Comparison of ENCODE assay signal across 8 mouse cellular contexts in the genomic region with DNA sequence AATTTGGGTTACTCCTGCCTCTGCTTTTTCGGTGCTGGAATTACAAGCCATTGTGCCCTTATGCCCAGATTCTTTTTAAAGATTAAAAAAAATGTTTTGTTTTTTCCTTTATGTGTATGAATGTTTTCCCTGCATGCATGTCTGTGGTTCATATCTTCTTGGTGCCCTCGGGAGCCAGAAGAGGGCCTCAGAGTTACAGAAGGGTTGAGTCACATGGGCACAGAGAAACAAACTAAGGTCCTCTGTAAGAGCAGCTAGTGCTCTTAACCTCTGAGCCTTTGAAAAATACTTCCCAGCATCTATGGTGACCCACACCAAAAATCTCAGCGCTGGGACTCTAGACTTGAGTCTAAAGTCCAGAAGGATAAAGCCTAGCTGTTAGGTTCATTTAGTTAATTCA. TPM values are rescaled to one million over a fixed set of nuclear protein-coding genes. Genes with fewer than 3 reads are reported as not detected.
DNase-seq lines count a peak whose midpoint lies in the region; ATAC-seq and TF ChIP-seq lines count a peak whose summit lies in the region.

No protein-coding gene starts in this region.

- H3K4me2 ChIP-seq in heart, embryonic 14.5 days (ENCODE audit: low read length), result peak overlapping the region; percentile 84
- H3K4me2 ChIP-seq in stomach, embryonic 14.5 days (replicated peaks; ENCODE audit: low read depth, low read length), result peak overlapping the region; percentile 54

- H3K27ac ChIP-seq in ES-E14 (ENCODE audit: insufficient read depth, low read depth, low read length, poor library complexity, severe bottlenecking) (no peak overlapping the region; the same call in 1 of the 2 replicates), macrophage (peak overlapping the region; percentile 84)
- H3K27ac ChIP-seq in cortical plate, adult 2 months (ENCODE audit: insufficient read depth, low read length), result no peak overlapping the region
- peak overlapping the region; percentile 86 to 94 for H3K27ac ChIP-seq in heart, embryonic 14.5 days (replicated peaks in 1 of 2; ENCODE audit: control insufficient read depth in 1 of 2, insufficient read depth in 1 of 2, low read depth in 2 of 2, low read length in 2 of 2)
- peak overlapping the region; percentile 85 for H3K27ac ChIP-seq in stomach, embryonic 14.5 days (ENCODE audit: low read length)

- H3K36me3 ChIP-seq in ES-E14 (ENCODE audit: control insufficient read depth, insufficient read depth, low read length, poor library complexity, severe bottlenecking) (peaks cover 2% of the 10 kb centered on the region; the same call in 1 of the 2 replicates), macrophage (ENCODE audit: inconsistent target) (peaks cover 9% of the 10 kb centered on the region; the same call in 1 of the 2 replicates)
- peaks cover 24% of the 10 kb centered on the region for H3K36me3 ChIP-seq in heart, embryonic 14.5 days (ENCODE audit: control insufficient read depth, insufficient read depth, low read length)
- peaks cover 17% of the 10 kb centered on the region for H3K36me3 ChIP-seq in stomach, embryonic 14.5 days (ENCODE audit: control insufficient read depth, insufficient read depth, low read length)

- peaks cover 29% of the 10 kb centered on the region for H3K79me2 ChIP-seq in macrophage (ENCODE audit: inconsistent target)

- H3K9me3 ChIP-seq in ES-E14 (ENCODE audit: control insufficient read depth, insufficient read depth, low read depth, low read length), result no peaks in the 10 kb centered on the region
- peaks cover 2% of the 10 kb centered on the region for H3K9me3 ChIP-seq in heart, embryonic 14.5 days (ENCODE audit: control insufficient read depth, low read length)
- H3K9me3 ChIP-seq in stomach, embryonic 14.5 days (ENCODE audit: control insufficient read depth, low read depth, low read length), result peaks cover 7% of the 10 kb centered on the region; the same call in 1 of the 2 replicates

- TF ChIP-seq POLR2A in cortical plate, adult 2 months (IDR thresholded peaks at IDR 0.05; ENCODE audit: extremely low read depth, insufficient read depth, low read length), result no peak

- no peaks in the 10 kb centered on the region for H3K27me3 ChIP-seq in heart, embryonic 14.5 days (ENCODE audit: control insufficient read depth, insufficient read depth, low read length)
- no peaks in the 10 kb centered on the region for H3K27me3 ChIP-seq in stomach, embryonic 14.5 days (ENCODE audit: control insufficient read depth, insufficient read depth, low read length)

- H3K4me1 ChIP-seq in ES-E14 (ENCODE audit: control insufficient read depth in 2 of 2, insufficient read depth in 2 of 2, low read length in 2 of 2, poor library complexity in 1 of 2), result 0 out of 4 replicates have a peak, but pooled peaks cover 0 to 2% of the 10 kb centered on the region in 2 experiments
- no peaks in the 10 kb centered on the region for H3K4me1 ChIP-seq in cortical plate, adult 2 months (ENCODE audit: control insufficient read depth, insufficient read depth, low read length)
- peaks cover 0 to 3% of the 10 kb centered on the region in 2 experiments; a peak in 1 of 4 replicates for H3K4me1 ChIP-seq in heart, embryonic 14.5 days (ENCODE audit: control insufficient read depth in 2 of 2, insufficient read depth in 2 of 2, low read length in 2 of 2)
- 0 out of 2 replicates have a peak, but pooled peaks cover 4% of the 10 kb centered on the region for H3K4me1 ChIP-seq in stomach, embryonic 14.5 days (ENCODE audit: control insufficient read depth, insufficient read depth, low read length)

- DNase-seq in cerebellum, adult 11 months, result peak; percentile 27
- DNase-seq in cerebellum, adult 9-11 months, result no peak
- DNase-seq in ES-E14 (ENCODE audit: low read depth, low spot score), result no peak
- DNase-seq in kidney, postnatal 14 days, result peak; percentile 56

- peak; percentile 33; the same call in 1 of the 2 replicates for ATAC-seq in heart, embryonic 14.5 days (ENCODE audit: insufficient number of reproducible peaks, insufficient read depth, low FRiP score, low read depth)
- ATAC-seq in stomach, embryonic 14.5 days (ENCODE audit: insufficient number of reproducible peaks, insufficient read depth, low FRiP score, low read depth), result no peak

- in situ Hi-C loops in ES-E14 (cut with MboI; ENCODE audit: low sequenced_read_pairs in 2 of 2, unreplicated experiment in 2 of 2), result no loop called here

- 18% methylated on average over 3 of the region's 3 CpGs for WGBS in heart, embryonic 14.5 days
- WGBS in macrophage (ENCODE audit: missing documents), result 15% methylated on average over 3 of the region's 3 CpGs
- WGBS in stomach, embryonic 14.5 days, result 20% methylated on average over 3 of the region's 3 CpGs

- H3K4me3 ChIP-seq in ES-E14 (ENCODE audit: insufficient read depth in 1 of 2, low read depth in 1 of 2, low read length in 2 of 2, poor library complexity in 1 of 2, severe bottlenecking in 1 of 2), result peak overlapping the region; percentile 74 to 77; a peak in 3 of 4 replicates
- H3K4me3 ChIP-seq in cortical plate, adult 2 months (ENCODE audit: insufficient read depth, low read length), result peak overlapping the region; percentile 93
- H3K4me3 ChIP-seq in heart, embryonic 14.5 days (ENCODE audit: control insufficient read depth in 1 of 2, insufficient read depth in 1 of 2, low read depth in 1 of 2, low read length in 2 of 2), result peak overlapping the region; percentile 63 to 74; a peak in 3 of 4 replicates
- peak overlapping the region; percentile 75 for H3K4me3 ChIP-seq in macrophage (ENCODE audit: inconsistent target)
- peak overlapping the region; percentile 73 for H3K4me3 ChIP-seq in stomach, embryonic 14.5 days (ENCODE audit: low read depth, low read length)

- TF ChIP-seq CTCF in cortical plate, adult 2 months (IDR thresholded peaks at IDR 0.05; ENCODE audit: extremely low read depth, insufficient read depth, low read length), result 0 out of 2 replicates have a peak, but pooled peaks have one; percentile 28

- peak overlapping the region; percentile 90 for H3K9ac ChIP-seq in ES-E14 (ENCODE audit: insufficient read depth, low read depth, low read length, poor library complexity, severe bottlenecking)
- H3K9ac ChIP-seq in heart, embryonic 14.5 days (ENCODE audit: low read length), result peak overlapping the region; percentile 79
- H3K9ac ChIP-seq in stomach, embryonic 14.5 days (replicated peaks; ENCODE audit: low read depth, low read length), result peak overlapping the region; percentile 72

TF ChIP-seq in ES-E14, 5 proteins besides CTCF, POLR2A, EP300 and RAD21:
- TF ChIP-seq ZC3H11A (IDR thresholded peaks at IDR 0.05; ENCODE audit: borderline replicate concordance, low read depth, low read length) (no peak), MAFK (IDR thresholded peaks at IDR 0.05; ENCODE audit: insufficient read depth, low read depth, low read length) (no peak), HCFC1 (IDR thresholded peaks at IDR 0.05; ENCODE audit: borderline replicate concordance, insufficient read depth, low read length) (no peak), ZNF384 (IDR thresholded peaks at IDR 0.05; ENCODE audit: low read depth, low read length) (no peak), CHD2 (IDR thresholded peaks at IDR 0.05; ENCODE audit: low read depth, low read length) (no peak)

RNA-seq across cellular contexts. Expression of a gene that starts 0.6 kb away (rescaled TPM):
- total RNA-seq in ES-E14 (2012; rRNA removed), result 8.9 and 13.3 TPM in 2 replicates
- polyA plus RNA-seq in cortical plate, adult 2 months (2012; rRNA removed), result 11.3 and 12.2 TPM in 2 replicates
- 8.1 and 10.8 TPM in 2 replicates for polyA plus RNA-seq in heart, embryonic 14.5 days (2014; fragmentation: Nextera tagmentation; extraction: Ambion mirVana)
- 10 to 100 TPM in 16 of 26 experiments, 1 to 10 TPM in 10; 1.6 to 23.9 (median 11.9) TPM for total RNA-seq in macrophage (2018; cell fraction: chromatin; rRNA removed)
- total RNA-seq in macrophage (2018; cell fraction: cytosol; rRNA removed), result 10 to 100 TPM in 24 of 26 experiments, 1 to 10 TPM in 2; 8.6 to 22.3 (median 17.0) TPM
- 10 to 100 TPM in 22 of 26 experiments, 1 to 10 TPM in 4; 5.7 to 39.9 (median 15.4) TPM for total RNA-seq in macrophage (2018; cell fraction: nucleus; rRNA removed)
- 14.3 to 16.1 TPM (median 15.1 TPM) in 3 replicates for polyA plus RNA-seq in macrophage (2018)
- 23.5 and 25.2 TPM in 2 replicates for polyA plus RNA-seq in stomach, embryonic 14.5 days (2014; fragmentation: Nextera tagmentation; extraction: Ambion mirVana)

RNA-seq across cellular contexts. Expression of a gene that starts 26.1 kb away (rescaled TPM):
- 3.7 and 4.5 TPM in 2 replicates for total RNA-seq in ES-E14 (2012; rRNA removed)
- 1.5 and 2.2 TPM in 2 replicates for polyA plus RNA-seq in cortical plate, adult 2 months (2012; rRNA removed)
- polyA plus RNA-seq in heart, embryonic 14.5 days (2014; fragmentation: Nextera tagmentation; extraction: Ambion mirVana), result 13.5 and 14.3 TPM in 2 replicates
- 10 to 100 TPM in 2 of 26 experiments, 1 to 10 TPM in 23, under 1 TPM in 1; 0.50 to 18.3 (median 3.5) TPM for total RNA-seq in macrophage (2018; cell fraction: chromatin; rRNA removed)
- total RNA-seq in macrophage (2018; cell fraction: cytosol; rRNA removed), result under 1 TPM in 25 of 26 experiments, not detected in 1; 0.10 to 0.90 (median 0.40) TPM
- 1 to 10 TPM in 24 of 26 experiments, under 1 TPM in 2; 0.32 to 9.3 (median 2.2) TPM for total RNA-seq in macrophage (2018; cell fraction: nucleus; rRNA removed)
- polyA plus RNA-seq in macrophage (2018), result 0.46 to 0.93 TPM (median 0.59 TPM) in 3 replicates
- 6.4 and 6.5 TPM in 2 replicates for polyA plus RNA-seq in stomach, embryonic 14.5 days (2014; fragmentation: Nextera tagmentation; extraction: Ambion mirVana)

Comparison
In these comparisons a context has a peak if more than half of its experiments do, and no peak if none do; other contexts are left out.
1. DNase-seq: peak in cerebellum, adult 11 months (single experiment) and kidney, postnatal 14 days (single experiment); none in cerebellum, adult 9-11 months (single experiment) and ES-E14 (single experiment).
2. H3K27ac ChIP-seq: peak in heart, embryonic 14.5 days (2 of 2), macrophage (single experiment) and stomach, embryonic 14.5 days (single experiment); none in ES-E14 (single experiment) and cortical plate, adult 2 months (single experiment).
3. Peak in every context shown above with its lines, with median percentiles within 50 percentile points of each other: H3K4me3 ChIP-seq and H3K9ac ChIP-seq.